Mouse (Mus musculus) heart, embryonic 10.5 days (tissue): ENCODE results near the gene Ube2ql1. TPM values are rescaled to one million over a fixed set of nuclear protein-coding genes. Genes with fewer than 3 reads are reported as not detected.
A peak's percentile ranks its signal among the peaks of the same experiment; 100 is the strongest.

Experiments
- DNase-seq: peaks from one replicate; pipeline ENCODE4 v3.0.0-alpha.2; 2017; ENCODE audit warnings: low spot score
- H3K27ac ChIP-seq: fragments of 300-500 bp; sonication (generic); 2 replicates; pipeline ENCODE4 v1.5.1; 2016; ENCODE audit warnings: mild to moderate bottlenecking
- H3K27me3 ChIP-seq: fragments of 300-500 bp; sonication (generic); 2 replicates; pipeline ENCODE4 v1.6.1; 2016; ENCODE audit warnings: mild to moderate bottlenecking; ENCODE audit not compliant: poor library complexity, insufficient read depth, severe bottlenecking
- H3K36me3 ChIP-seq: fragments of 300-500 bp; sonication (generic); 2 replicates; pipeline ENCODE4 v1.6.1; 2016; ENCODE audit warnings: mild to moderate bottlenecking, moderate library complexity
- H3K4me1 ChIP-seq: fragments of 300-500 bp; sonication (generic); 2 replicates; pipeline ENCODE4 v1.6.1; 2016; ENCODE audit warnings: mild to moderate bottlenecking
- H3K4me3 ChIP-seq: fragments of 300-500 bp; sonication (generic); 2 replicates; pipeline ENCODE4 v1.5.1; 2016; ENCODE audit warnings: mild to moderate bottlenecking, moderate library complexity
- H3K9me3 ChIP-seq: fragments of 300-500 bp; sonication (generic); 2 replicates; pipeline ENCODE4 v1.6.1; 2016; ENCODE audit warnings: mild to moderate bottlenecking, moderate library complexity
- WGBS: fragments of 180-500 bp; shearing (Covaris S2); methylation state at CpG from one replicate; pipeline ENCODE4 v1.1.7; 2016; 5-methylcytosine and 5-hydroxymethylcytosine counted together
- polyA plus RNA-seq: library from polyadenylated mRNA; unstranded; fragments of >200 nt; fragmentation: Nextera tagmentation; extraction: Ambion mirVana; gene quantifications from 2 replicates; pipeline ENCODE4 v1.2.1, GENCODE M21; 2016

Gene Ube2ql1
- polyA plus RNA-seq, 1 experiment from 2014 or later: 0.98 TPM

DNA sequence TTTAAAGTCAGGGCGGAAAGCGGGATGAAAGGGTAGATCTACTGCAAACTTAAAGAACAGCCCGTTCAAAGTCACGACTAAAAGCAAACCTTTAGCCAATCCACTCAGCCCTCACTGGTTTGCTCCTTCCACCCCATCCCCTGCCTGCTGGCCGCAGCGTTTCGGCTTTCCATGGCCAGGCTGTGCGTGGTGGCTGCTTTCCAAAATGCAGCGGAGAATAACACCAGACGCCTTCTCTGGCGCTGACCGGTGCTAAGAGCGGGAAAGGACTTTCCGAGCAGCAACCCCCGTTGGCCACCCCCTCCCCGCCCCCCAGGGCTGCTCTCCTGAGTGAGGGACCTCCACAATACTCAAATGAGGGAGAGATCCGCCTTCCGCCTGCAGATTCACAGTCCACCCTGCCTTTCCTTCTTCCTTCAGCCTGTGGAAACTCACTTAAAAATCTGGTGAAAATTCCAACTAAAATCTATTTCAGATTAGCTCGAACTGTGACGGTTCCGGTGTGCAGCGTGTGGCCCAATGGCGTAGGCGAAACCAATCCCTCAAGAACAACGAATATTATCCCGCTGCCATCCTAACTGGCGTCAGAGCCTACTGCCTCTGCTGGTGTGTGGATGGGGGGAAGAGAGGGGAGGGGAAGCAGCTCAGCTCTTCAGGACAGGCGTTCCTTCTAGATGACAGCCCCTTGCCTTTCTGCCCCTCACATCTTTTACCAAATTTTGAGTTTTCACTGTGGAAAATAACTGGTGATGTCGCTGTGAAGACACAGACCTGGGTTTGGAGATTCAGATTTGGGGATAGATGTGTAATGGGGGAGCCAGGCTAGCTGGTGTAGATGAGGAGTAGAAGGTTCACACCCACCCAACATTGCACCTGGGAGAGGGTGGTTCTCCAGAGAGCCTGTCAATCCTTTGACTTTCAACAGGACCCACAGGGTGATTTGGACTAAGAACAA lies 919 bp upstream of the Ube2ql1 start:
- Histone ChIP-seq H3K36me3 (no peaks in the 10 kb centered on the region), H3K27ac (peak overlapping the region; percentile 62; the same call in 1 of the 2 replicates), H3K4me1 (peaks cover 19% of the 10 kb centered on the region), H3K27me3 (peaks cover 61% of the 10 kb centered on the region), H3K4me3 (peak overlapping the region; percentile 77), H3K9me3 (no peaks in the 10 kb centered on the region)
- WGBS: 2% methylated on average over 29 of the region's 29 CpGs
- DNase-seq: no peak

DNA sequence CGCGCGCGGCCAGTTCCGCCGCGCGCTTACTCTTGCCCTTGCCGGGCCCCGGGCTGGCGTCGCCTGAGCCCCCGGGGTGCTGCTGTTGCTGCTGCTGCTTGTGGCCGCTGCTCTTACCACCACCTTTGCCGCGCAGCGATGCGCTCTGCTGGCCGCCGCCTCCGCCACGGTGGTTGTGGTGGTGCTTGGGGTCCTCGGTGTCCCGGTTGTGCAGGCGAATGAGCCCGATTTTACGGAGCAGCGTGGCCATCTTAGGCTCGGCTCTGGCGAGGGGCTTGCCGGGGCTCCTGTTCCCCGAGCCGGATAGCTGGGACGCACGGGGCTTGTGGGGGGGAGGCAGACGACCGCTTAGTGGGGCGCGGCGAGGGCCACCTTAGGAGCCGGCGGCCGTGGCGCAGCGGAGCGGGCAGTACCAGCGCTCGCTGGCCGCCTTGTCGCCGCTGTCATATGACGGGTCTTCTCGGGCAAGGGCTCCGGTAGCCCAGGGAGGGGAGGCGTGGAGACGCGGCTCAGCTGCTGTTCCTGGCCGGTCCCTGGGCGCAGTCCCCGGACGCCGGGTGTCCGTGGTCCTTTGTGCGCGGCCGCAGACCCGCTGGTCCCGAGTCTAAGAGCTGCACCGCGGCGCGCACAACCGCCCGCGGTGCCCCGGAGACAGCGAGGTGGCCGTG lies 464 bp downstream of the Ube2ql1 start:
- peak; percentile 80 for DNase-seq
- Histone ChIP-seq H3K27me3 (peaks cover 71% of the 10 kb centered on the region), H3K4me1 (peaks cover 19% of the 10 kb centered on the region), H3K4me3 (peak overlapping the region; percentile 77), H3K36me3 (no peaks in the 10 kb centered on the region), H3K27ac (peak overlapping the region; percentile 81), H3K9me3 (no peaks in the 10 kb centered on the region)
- WGBS: under 1% methylated on average over 77 of the region's 78 CpGs

DNA sequence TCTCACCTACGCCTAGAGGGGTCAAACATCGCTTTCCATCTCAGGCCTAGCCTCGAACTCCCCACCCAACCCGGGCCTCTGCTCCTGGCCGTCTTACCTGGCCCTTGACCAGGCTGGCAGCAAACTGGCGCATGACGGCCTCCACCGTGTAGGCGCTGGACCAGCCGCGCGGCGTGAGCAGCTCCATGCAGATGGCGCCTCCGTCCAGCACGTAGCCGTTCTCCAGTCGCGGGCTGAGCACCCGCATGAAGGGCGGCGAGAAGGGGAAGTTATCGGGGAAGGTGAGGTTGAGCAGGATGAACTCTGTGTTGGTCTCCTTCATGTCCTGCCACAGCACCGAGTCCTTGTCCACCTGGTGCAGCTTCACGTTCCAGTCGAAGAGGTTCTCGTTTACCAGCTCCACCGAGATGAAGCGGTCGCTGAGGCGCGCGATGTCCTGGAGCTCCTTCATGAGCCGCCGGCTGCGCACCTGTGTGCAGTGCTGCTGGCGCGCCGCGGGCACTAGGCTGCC lies 1.2 kb downstream of the Ube2ql1 start:
- no peak for DNase-seq
- WGBS: under 1% methylated on average over 40 of the region's 40 CpGs
- H3K27me3 ChIP-seq: peaks cover 71% of the 10 kb centered on the region

DNA sequence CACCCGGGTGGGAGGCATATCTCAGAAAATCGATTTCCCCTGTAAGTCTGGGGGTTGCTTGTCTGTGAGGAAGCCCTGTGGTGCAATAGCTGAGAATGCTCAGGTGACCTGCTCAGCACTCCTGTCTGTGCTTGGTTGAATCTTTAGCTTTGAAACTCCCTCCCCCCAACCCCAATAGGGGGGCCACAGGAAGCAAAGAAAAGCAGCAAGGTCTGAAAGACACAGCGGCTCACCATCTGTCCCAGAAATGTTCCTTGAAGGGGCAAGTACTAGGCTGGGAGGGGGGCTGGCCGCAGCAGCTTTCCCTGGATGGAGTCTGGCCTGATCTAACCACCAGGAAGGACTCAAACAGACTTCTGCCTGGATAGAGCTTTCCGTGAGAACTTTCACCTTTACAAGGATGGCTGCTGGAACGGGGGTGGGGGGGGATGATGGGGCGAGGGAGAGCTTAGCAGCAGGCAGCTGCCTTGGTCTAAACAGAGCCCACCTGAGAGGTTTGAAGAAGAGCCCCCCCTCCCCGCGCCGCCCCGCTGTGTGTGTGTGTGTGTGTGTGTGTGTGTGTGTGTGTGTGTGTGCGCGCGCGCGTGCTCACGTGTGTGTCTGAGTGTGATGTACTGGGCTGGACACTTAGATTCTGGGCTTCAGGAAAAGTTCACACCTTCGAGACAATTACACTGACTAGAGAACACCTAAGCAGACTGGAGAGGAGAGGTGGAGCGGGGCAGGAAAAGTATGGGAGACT lies 2.1 kb downstream of the Ube2ql1 start:
- no peaks in the 10 kb centered on the region for H3K9me3 ChIP-seq
- peak overlapping the region; percentile 77 for H3K4me3 ChIP-seq
- peaks cover 24% of the 10 kb centered on the region for H3K4me1 ChIP-seq
- H3K27me3 ChIP-seq: peaks cover 71% of the 10 kb centered on the region
- no peak for DNase-seq
- H3K27ac ChIP-seq: no peak overlapping the region
- no peaks in the 10 kb centered on the region for H3K36me3 ChIP-seq
- WGBS: 12% methylated on average over 18 of the region's 19 CpGs

More for the DNA sequence above, 1.2 kb downstream of the Ube2ql1 start:
- H3K9me3 ChIP-seq: no peaks in the 10 kb centered on the region
- no peaks in the 10 kb centered on the region for H3K36me3 ChIP-seq
- H3K4me1 ChIP-seq: peaks cover 19% of the 10 kb centered on the region
- peak overlapping the region; percentile 77 for H3K4me3 ChIP-seq
- H3K27ac ChIP-seq: no peak overlapping the region; the same call in 1 of the 2 replicates

DNA sequence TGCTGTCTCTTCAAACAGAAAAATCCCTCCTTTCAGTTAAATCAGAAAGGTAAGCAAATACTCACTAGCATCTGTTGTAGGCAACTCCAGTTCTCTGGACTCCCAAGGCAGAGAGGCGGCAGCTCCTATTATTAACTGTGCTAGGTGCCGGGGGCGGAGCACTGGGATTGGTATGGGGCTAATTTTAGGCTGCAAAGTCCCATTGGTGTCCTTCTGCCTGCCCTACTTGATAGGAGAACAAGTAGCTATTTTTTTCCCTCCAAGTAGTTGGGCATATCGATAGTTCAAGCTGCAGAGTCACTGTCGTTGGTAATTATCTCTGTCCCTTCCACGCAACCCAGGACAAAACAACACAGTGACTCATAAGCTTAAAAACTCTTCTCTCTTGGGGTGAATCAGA lies 7.1 kb downstream of the Ube2ql1 start:
- no peaks in the 10 kb centered on the region for H3K36me3 ChIP-seq
- 0 out of 2 replicates have a peak overlapping the region, but pooled peaks have one; percentile 22 for H3K27ac ChIP-seq
- peaks cover 30% of the 10 kb centered on the region for H3K27me3 ChIP-seq
- no peak for DNase-seq
- peaks cover 23% of the 10 kb centered on the region for H3K4me1 ChIP-seq
- H3K9me3 ChIP-seq: no peaks in the 10 kb centered on the region
- WGBS: 48% methylated on average over 6 of the region's 6 CpGs
- no peak overlapping the region; the same call in 1 of the 2 replicates for H3K4me3 ChIP-seq

- Histone ChIP-seq H3K27ac (no peak overlapping the region), H3K9me3 (no peaks in the 10 kb centered on the region), H3K27me3 (no peaks in the 10 kb centered on the region), H3K36me3 (no peaks in the 10 kb centered on the region), H3K4me3 (no peak overlapping the region), H3K4me1 (peaks cover 11% of the 10 kb centered on the region)
- WGBS: 90% methylated on average over 3 of the region's 3 CpGs
- no peak for DNase-seq
Measured at GRCm38 (mm10) chr13:69725376-69725775, 14.3 kb downstream of the Ube2ql1 start.

GRCm38 (mm10) chr13:69721141-69721540 lies 18.5 kb downstream of the Ube2ql1 start:
- Histone ChIP-seq H3K27ac (peak overlapping the region; percentile 16; the same call in 1 of the 2 replicates), H3K36me3 (no peaks in the 10 kb centered on the region), H3K4me3 (no peak overlapping the region), H3K27me3 (no peaks in the 10 kb centered on the region), H3K9me3 (no peaks in the 10 kb centered on the region), H3K4me1 (peaks cover 17% of the 10 kb centered on the region)
- 13% methylated on average over 6 of the region's 6 CpGs for WGBS
- no peak for DNase-seq

- Histone ChIP-seq H3K4me1 (peaks cover 17% of the 10 kb centered on the region), H3K27ac (no peak overlapping the region), H3K4me3 (no peak overlapping the region), H3K9me3 (no peaks in the 10 kb centered on the region), H3K27me3 (no peaks in the 10 kb centered on the region), H3K36me3 (no peaks in the 10 kb centered on the region)
- no peak for DNase-seq
- 8% methylated on average over 11 of the region's 11 CpGs for WGBS
Measured at GRCm38 (mm10) chr13:69717860-69718598, 21.7 kb downstream of the Ube2ql1 start.

GRCm38 (mm10) chr13:69708236-69708635 lies 31.5 kb downstream of the Ube2ql1 start:
- Histone ChIP-seq H3K4me1 (no peaks in the 10 kb centered on the region), H3K36me3 (no peaks in the 10 kb centered on the region), H3K27me3 (0 out of 2 replicates have a peak, but pooled peaks cover 6% of the 10 kb centered on the region), H3K4me3 (no peak overlapping the region), H3K27ac (no peak overlapping the region), H3K9me3 (no peaks in the 10 kb centered on the region)
- DNase-seq: no peak
- WGBS: 87% methylated on average over 7 of the region's 7 CpGs

DNA sequence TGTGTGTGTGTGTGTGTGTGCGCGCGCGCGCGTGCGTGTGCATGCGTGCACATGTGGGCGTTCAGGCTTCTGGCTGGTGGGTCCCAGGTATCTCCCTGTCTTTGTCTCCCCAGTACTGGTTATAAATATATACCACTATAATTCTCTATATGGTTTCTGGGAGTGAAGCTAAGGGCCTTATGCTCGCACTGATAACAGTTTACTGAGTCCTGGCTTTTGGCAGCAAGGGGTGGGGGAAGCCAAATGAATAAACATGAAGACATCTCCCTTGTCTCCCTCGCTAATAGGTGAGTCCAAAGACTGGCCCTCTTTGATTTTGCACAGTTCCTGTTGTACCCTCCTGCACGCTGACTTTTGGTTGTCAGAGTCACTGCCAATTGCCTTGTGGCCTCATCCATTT lies 32.2 kb downstream of the Ube2ql1 start:
- Histone ChIP-seq H3K27me3 (0 out of 2 replicates have a peak, but pooled peaks cover 6% of the 10 kb centered on the region), H3K9me3 (no peaks in the 10 kb centered on the region), H3K4me3 (no peak overlapping the region), H3K27ac (no peak overlapping the region), H3K36me3 (no peaks in the 10 kb centered on the region), H3K4me1 (no peaks in the 10 kb centered on the region)
- DNase-seq: no peak
- WGBS: 92% methylated on average over 12 of the region's 12 CpGs

DNA sequence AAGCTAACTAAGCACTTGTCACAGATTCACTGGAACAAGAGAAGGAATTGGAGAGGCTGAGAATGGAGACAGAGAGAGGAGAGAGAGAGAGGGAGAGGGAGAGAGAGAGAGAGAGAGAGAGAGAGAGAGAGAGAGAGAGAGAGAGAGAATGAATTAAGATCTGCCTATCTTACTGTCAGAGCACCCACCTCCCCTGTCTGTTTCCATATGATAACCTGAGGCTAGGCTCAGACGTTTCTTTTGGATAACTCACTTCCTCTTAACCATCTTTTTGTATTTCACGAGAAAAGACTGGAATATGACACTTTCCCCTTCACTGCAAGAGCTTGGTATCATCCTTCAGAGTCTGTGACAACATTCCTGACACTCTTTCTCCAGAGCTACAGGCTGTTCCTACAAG lies 32.8 kb downstream of the Ube2ql1 start:
- Histone ChIP-seq H3K36me3 (no peaks in the 10 kb centered on the region), H3K4me3 (no peak overlapping the region), H3K4me1 (no peaks in the 10 kb centered on the region), H3K27ac (no peak overlapping the region), H3K27me3 (0 out of 2 replicates have a peak, but pooled peaks cover 6% of the 10 kb centered on the region), H3K9me3 (no peaks in the 10 kb centered on the region)
- no peak for DNase-seq
- WGBS: 21% methylated on average over 2 of the region's 2 CpGs

GRCm38 (mm10) chr13:69703505-69703904 lies 36.2 kb downstream of the Ube2ql1 start:
- H3K36me3 ChIP-seq: no peaks in the 10 kb centered on the region
- no peak overlapping the region for H3K27ac ChIP-seq
- no peak overlapping the region for H3K4me3 ChIP-seq
- 21% methylated on average over 11 of the region's 11 CpGs for WGBS
- H3K9me3 ChIP-seq: no peaks in the 10 kb centered on the region
- H3K27me3 ChIP-seq: 0 out of 2 replicates have a peak, but pooled peaks cover 6% of the 10 kb centered on the region
- no peaks in the 10 kb centered on the region for H3K4me1 ChIP-seq
- no peak for DNase-seq
